Mouse (Mus musculus) heart, embryonic 11.5 days (tissue): ENCODE results near the gene Cracr2a. TPM values are rescaled to one million over a fixed set of nuclear protein-coding genes. Genes with fewer than 3 reads are reported as not detected.
A peak's percentile ranks its signal among the peaks of the same experiment; 100 is the strongest.

Experiments
- ATAC-seq: fragments of 200-750 bp; cut with Nextera tagmentation; replicated peaks from 2 replicates; pipeline ENCODE4 v1.8.0; 2017; ENCODE audit warnings: moderate library complexity; ENCODE audit not compliant: insufficient number of reproducible peaks, low FRiP score, low TSS enrichment
- H3K27ac ChIP-seq: fragments of 300-500 bp; sonication (generic); 2 replicates; pipeline ENCODE4 v1.5.1; 2014; ENCODE audit warnings: mild to moderate bottlenecking, low read depth, low read length
- H3K27me3 ChIP-seq: fragments of 300-500 bp; sonication (generic); 2 replicates; pipeline ENCODE4 v1.6.1; 2014; ENCODE audit warnings: mild to moderate bottlenecking, low read length, mixed read lengths; ENCODE audit not compliant: control insufficient read depth, insufficient read depth
- H3K36me3 ChIP-seq: fragments of 300-500 bp; sonication (generic); 2 replicates; pipeline ENCODE4 v1.6.1; 2014; ENCODE audit warnings: mild to moderate bottlenecking, low read length, moderate library complexity, mixed read lengths; ENCODE audit not compliant: control insufficient read depth, insufficient read depth
- H3K4me1 ChIP-seq: fragments of 300-500 bp; sonication (generic); 2 replicates; pipeline ENCODE4 v1.6.1; 2014; ENCODE audit warnings: low read length; ENCODE audit not compliant: control insufficient read depth, insufficient read depth
- H3K4me2 ChIP-seq: fragments of 300-500 bp; sonication (generic); 2 replicates; pipeline ENCODE4 v1.6.1; 2014; ENCODE audit warnings: mild to moderate bottlenecking, moderate library complexity
- H3K4me3 ChIP-seq: fragments of 300-500 bp; sonication (generic); 2 replicates; pipeline ENCODE4 v1.5.1; 2014; ENCODE audit warnings: low read depth, low read length
- H3K9ac ChIP-seq: fragments of 300-500 bp; sonication (generic); 2 replicates; pipeline ENCODE4 v1.6.1; 2014; ENCODE audit warnings: mild to moderate bottlenecking, low read depth, low read length, moderate library complexity
- H3K9me3 ChIP-seq: fragments of 300-500 bp; sonication (generic); replicated peaks from 2 replicates; pipeline ENCODE4 v1.6.1; 2016; ENCODE audit warnings: low read length; ENCODE audit not compliant: control insufficient read depth
- WGBS: fragments of 180-500 bp; shearing (Covaris S2); extraction: QIAGEN DNeasy Blood & Tissue Kit; methylation state at CpG from one replicate; pipeline ENCODE4 v1.1.7; 2014; ENCODE audit not compliant: insufficient replicate concordance; 5-methylcytosine and 5-hydroxymethylcytosine counted together
- polyA plus RNA-seq: library from polyadenylated mRNA; unstranded; fragments of >200 nt; fragmentation: Nextera tagmentation; extraction: Ambion mirVana; gene quantifications from 2 replicates; pipeline ENCODE4 v1.2.1, GENCODE M21; 2014

Gene Cracr2a
- polyA plus RNA-seq, 1 experiment from 2014 or later, result 0.93 TPM

DNA sequence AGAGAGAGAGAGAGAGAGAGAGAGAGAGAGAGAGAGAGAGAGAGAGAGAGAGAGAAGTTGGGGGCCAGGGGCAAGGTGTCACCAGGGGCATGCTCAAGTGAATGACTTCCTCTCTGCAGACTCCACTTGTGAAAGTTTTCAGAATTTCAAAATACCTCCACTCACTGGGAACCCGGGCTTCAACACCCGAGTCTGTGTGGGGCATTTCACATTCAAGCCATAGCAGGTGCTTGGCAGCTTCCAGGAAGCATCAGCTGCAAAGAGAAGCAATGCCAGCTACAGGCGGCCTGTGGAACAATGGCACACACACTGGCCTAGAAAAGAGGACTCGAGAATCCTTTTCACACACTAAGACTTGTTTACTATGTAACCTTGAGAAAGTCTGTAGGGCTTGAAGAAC, 32.3 kb downstream of the Cracr2a start:
- Histone ChIP-seq H3K9me3 (no peaks in the 10 kb centered on the region), H3K36me3 (no peaks in the 10 kb centered on the region), H3K4me3 (no peak overlapping the region), H3K27ac (no peak overlapping the region), H3K4me2 (no peak overlapping the region), H3K27me3 (peaks cover 9% of the 10 kb centered on the region), H3K9ac (no peak overlapping the region), H3K4me1 (no peaks in the 10 kb centered on the region)
- ATAC-seq, result no peak
- WGBS, result 60% methylated on average over 4 of the region's 4 CpGs

DNA sequence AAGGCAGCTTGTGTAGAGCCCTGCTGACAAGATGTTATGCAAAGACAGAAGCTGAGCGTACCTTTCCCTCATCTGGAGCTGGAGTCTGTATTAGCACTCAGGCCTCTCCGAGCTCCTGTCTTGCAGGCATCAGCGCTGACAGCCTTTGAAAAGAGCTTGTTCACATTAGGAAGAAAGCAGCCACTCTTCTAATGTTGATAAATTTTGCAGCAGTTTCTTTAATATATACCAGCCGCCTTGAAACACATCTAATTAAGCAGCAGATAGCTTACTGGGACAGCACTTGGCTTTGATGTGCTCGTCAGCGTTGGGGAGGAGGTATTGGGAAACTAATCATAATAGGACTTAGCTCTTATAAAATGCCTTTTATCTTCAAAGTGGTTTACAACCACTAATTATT, 38.1 kb downstream of the Cracr2a start:
- Histone ChIP-seq H3K4me2 (no peak overlapping the region), H3K4me3 (no peak overlapping the region), H3K9me3 (no peaks in the 10 kb centered on the region), H3K9ac (no peak overlapping the region), H3K4me1 (no peaks in the 10 kb centered on the region), H3K27me3 (no peaks in the 10 kb centered on the region), H3K36me3 (no peaks in the 10 kb centered on the region), H3K27ac (no peak overlapping the region)
- ATAC-seq, result no peak
- 69% methylated on average over 6 of the region's 6 CpGs for WGBS

DNA sequence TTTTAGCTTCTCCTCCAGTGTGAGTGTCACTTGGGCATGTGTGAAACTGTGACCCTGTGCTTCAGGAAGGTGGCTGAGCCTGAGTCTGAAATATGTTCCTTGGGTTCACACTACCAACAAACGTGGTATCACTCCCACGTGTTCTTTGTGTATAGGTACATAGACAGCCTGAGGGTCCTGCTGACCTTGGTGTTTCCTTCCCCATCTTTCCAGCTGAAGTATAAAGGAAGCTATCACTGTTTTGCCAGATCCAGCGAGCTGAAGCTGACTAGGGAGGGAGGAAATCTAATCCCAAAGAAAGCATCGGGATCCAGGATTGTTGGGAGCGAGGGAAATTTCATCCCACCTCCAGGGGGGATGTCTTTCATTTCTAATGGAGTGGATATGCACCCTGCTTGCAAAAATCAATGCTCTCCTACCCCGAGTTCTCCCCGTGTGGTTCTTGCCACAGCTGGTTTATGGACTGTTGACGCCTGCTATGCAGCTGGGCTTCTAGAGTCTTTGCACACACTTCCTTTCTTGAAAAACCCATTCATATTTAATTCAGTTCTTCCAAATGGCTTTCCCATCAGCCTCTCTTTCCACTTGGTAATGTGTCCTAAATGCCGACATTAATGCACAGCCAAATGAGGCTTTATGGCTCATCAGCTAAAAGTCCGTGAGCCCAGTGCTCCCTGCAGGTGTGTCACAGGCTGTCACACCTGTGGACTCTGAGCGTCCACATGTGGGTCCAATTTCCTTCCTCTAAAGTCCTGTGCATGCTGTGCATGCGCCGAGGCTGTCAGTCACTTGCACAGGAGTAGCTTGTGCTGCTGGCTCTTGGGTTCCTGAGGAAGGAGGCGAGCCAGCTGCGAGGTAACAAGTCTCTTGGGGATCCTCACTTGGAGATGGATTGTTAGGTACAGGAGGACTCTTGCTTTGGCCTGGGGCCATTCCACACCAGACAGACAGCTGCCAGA, 44.2 kb downstream of the Cracr2a start:
- Histone ChIP-seq H3K27ac (no peak overlapping the region), H3K4me2 (no peak overlapping the region), H3K9me3 (no peaks in the 10 kb centered on the region), H3K27me3 (no peaks in the 10 kb centered on the region), H3K36me3 (no peaks in the 10 kb centered on the region), H3K4me3 (no peak overlapping the region), H3K9ac (no peak overlapping the region), H3K4me1 (no peaks in the 10 kb centered on the region)
- no peak for ATAC-seq
- 72% methylated on average over 15 of the region's 15 CpGs for WGBS

DNA sequence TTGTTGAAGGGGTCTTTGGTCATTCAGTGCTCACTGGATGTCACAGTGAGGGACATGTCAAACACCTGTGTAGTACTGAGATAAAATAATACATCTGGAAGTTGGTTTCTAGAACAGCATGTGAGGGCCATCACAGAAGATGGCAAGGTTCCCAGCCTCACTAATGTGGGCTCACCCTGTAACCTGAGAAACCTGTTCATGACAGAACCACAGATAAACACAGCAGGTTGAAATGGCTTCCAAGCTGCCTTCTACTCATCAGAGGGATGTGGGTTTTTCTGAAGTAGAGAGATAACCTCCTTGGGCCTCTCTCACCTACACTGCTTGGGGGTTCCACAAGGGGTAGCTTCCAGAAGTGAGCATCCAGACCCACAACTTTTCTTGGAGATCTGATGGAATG, 48.5 kb downstream of the Cracr2a start:
- Histone ChIP-seq H3K27ac (no peak overlapping the region), H3K4me2 (no peak overlapping the region), H3K4me3 (no peak overlapping the region), H3K4me1 (no peaks in the 10 kb centered on the region; the same call in 1 of the 2 replicates), H3K9me3 (no peaks in the 10 kb centered on the region), H3K9ac (no peak overlapping the region), H3K27me3 (no peaks in the 10 kb centered on the region), H3K36me3 (no peaks in the 10 kb centered on the region)
- ATAC-seq, result no peak

DNA sequence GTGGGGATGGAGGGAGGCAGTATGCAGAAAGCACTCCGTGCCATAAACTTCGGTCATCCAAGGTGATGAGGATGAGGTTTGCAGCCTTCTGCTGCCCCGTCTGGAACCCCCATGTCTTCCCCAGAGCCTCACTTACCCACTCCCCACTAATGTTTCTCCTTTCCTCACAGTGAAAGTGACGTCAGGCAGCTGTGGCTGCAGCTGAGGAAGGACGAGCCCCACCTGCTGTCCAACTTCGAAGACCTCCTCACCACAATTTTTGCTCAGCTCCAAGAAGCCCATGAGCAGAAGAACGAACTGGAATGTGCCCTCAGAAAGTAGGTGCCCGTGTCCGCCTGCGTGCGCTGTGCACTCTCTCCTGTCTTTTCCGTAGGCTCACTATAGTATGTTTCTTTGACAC, 50.1 kb downstream of the Cracr2a start:
- H3K4me3 ChIP-seq, result no peak overlapping the region
- no peaks in the 10 kb centered on the region; the same call in 1 of the 2 replicates for H3K4me1 ChIP-seq
- H3K27ac ChIP-seq, result no peak overlapping the region
- 70% methylated on average over 12 of the region's 12 CpGs for WGBS
- no peak overlapping the region for H3K9ac ChIP-seq
- no peaks in the 10 kb centered on the region for H3K27me3 ChIP-seq
- no peaks in the 10 kb centered on the region for H3K36me3 ChIP-seq
- no peak overlapping the region for H3K4me2 ChIP-seq
- no peak for ATAC-seq
- no peaks in the 10 kb centered on the region for H3K9me3 ChIP-seq

DNA sequence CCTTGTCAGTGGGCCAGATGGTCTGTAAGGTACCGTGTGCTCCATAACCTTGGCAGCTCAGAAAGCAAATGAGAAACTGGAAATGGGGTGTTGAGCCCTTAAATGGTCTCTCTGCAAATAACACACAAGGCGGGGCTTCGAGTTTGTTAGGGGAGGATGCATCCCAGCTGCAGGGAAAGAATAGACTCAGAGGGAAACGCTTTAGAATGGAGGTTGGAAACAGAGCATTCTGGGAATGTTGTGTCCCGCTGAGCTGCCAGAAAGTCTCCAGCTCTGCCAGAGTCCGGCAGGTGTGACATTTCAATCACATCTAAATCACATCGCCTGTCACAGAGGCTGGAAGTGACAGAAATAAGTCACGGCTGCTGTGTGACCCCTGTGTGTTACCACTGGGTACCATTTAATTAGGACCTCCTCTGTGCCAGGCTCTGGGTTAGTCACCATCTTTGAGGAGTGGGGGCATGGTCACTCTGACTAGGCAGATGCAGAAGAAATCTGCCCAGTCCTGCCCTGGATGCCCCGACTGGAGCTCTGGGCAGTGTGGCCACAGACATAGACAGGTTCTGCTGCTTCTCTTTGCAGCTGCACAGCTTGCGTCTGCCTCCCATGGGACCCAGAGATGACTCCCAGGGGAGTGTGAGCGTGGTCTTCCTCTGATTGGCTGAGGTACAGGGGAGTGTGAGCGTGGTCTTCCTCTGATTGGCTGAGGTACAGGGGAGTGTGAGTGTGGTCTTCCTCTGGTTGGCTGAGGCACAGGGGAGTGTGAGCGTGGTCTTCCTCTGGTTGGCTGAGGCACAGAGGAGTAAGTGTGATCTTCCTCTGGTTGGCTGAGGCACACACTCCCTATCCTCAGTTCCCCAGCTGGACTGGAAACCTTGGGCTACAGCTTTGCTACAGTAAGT, 53.2 kb downstream of the Cracr2a start:
- H3K27me3 ChIP-seq, result no peaks in the 10 kb centered on the region
- 0 out of 2 replicates have a peak overlapping the region, but pooled peaks have one; percentile 8 for H3K4me2 ChIP-seq
- 45% methylated on average over 13 of the region's 13 CpGs for WGBS
- no peak overlapping the region for H3K4me3 ChIP-seq
- H3K9me3 ChIP-seq, result no peaks in the 10 kb centered on the region
- no peaks in the 10 kb centered on the region; the same call in 1 of the 2 replicates for H3K4me1 ChIP-seq
- H3K27ac ChIP-seq, result no peak overlapping the region
- H3K36me3 ChIP-seq, result no peaks in the 10 kb centered on the region
- no peak for ATAC-seq
- H3K9ac ChIP-seq, result no peak overlapping the region

DNA sequence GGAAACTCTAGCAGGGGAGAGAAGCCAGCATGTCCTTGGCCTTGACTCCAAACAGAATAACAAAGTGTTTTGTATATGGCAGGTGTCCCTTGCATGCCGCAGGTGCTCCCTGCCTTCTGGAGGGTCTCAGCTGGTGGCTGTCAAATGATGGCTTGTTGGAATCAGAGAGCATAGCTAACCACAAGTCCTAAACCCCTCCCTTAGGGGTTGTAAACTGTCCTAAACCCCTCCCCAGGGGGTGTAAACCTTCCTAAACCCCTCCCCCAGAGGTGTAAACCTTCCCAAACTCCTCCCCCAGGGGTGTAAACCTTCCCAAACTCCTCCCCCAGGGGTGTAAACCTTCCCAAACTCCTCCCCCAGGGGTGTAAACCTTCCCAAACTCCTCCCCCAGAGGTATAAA, 55.5 kb downstream of the Cracr2a start:
- Histone ChIP-seq H3K27ac (no peak overlapping the region), H3K27me3 (no peaks in the 10 kb centered on the region), H3K9ac (no peak overlapping the region), H3K4me3 (no peak overlapping the region), H3K36me3 (no peaks in the 10 kb centered on the region), H3K4me2 (no peak overlapping the region), H3K4me1 (no peaks in the 10 kb centered on the region; the same call in 1 of the 2 replicates), H3K9me3 (no peaks in the 10 kb centered on the region)
- 84% methylated on average over 1 of the region's 1 CpGs for WGBS
- ATAC-seq, result no peak

DNA sequence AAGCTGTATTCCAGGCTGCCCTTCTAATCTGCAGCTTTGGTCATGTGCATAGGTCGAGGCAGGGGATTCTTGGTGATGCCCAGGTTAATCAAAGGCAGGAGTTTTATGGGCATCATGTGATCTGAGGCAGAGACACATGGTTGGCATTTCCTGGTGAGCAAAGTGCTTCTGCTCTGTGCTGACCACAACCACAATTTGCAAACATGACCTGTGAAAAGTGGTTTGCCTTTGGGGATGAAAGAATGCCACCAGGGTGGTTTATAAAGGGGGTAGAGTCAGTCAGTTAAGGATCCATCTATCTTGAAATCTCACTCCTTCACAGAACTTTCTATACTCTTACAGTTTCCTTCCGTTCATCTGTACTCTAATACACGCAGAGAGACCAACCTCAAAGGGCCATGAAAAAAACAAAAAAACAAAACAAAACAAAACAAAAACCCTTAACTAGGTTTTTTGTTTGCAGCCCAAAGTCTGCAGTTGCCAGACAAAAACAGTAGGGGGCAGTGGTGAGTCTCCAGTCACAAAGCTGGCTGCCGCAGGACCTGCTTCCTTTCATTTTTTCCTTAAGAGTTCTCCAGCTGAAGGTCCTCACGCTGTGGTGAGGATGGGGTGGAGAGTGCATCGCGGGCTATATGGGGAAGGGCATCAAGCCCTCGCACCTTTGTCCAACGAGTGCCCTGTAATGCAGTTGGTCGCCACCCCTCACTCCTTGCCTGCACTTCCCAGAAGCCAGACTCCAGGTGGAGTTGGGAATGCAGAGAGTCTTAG, 56.3 kb downstream of the Cracr2a start:
- Histone ChIP-seq H3K4me3 (no peak overlapping the region), H3K4me2 (peak overlapping the region; percentile 42), H3K36me3 (no peaks in the 10 kb centered on the region), H3K27ac (no peak overlapping the region), H3K9ac (no peak overlapping the region), H3K4me1 (no peaks in the 10 kb centered on the region; the same call in 1 of the 2 replicates), H3K27me3 (no peaks in the 10 kb centered on the region), H3K9me3 (no peaks in the 10 kb centered on the region)
- no peak for ATAC-seq
- whole genome bisulfite sequencing, result 35% methylated on average over 10 of the region's 10 CpGs
